Mouse (Mus musculus): ENCODE measurements around the gene Myb. TPM values are rescaled to one million over a fixed set of nuclear protein-coding genes. Genes with fewer than 3 reads are reported as not detected.

Myb gene
- polyA plus RNA-seq, 1 experiment from 2014 or later, result 7.7 TPM

GRCm38 (mm10) chr10:21159697-21160394 lies 938 bp downstream of the Myb start:
- WGBS, result under 1% methylated on average over 44 of the region's 44 CpGs

GRCm38 (mm10) chr10:21158918-21159443 lies 1.8 kb downstream of the Myb start:
- no peak overlapping the region for H3K27ac ChIP-seq (ENCODE audit: low read depth, low read length)
- WGBS, result under 1% methylated on average over 35 of the region's 35 CpGs
- peak; percentile 55 for ATAC-seq (ENCODE audit: low FRiP score, low TSS enrichment)

More at GRCm38 (mm10) chr10:21159697-21160394, 938 bp downstream of the Myb start:
- Histone ChIP-seq H3K4me2 (replicated peaks; ENCODE audit: low read depth, low read length) (peak overlapping the region; percentile 99), H3K36me3 (ENCODE audit: control insufficient read depth, insufficient read depth, low read length) (no peaks in the 10 kb centered on the region), H3K9me3 (ENCODE audit: control insufficient read depth, low read length) (no peaks in the 10 kb centered on the region), H3K27me3 (ENCODE audit: control insufficient read depth, insufficient read depth, low read length) (peaks cover 18% of the 10 kb centered on the region), H3K9ac (ENCODE audit: low read depth, low read length) (peak overlapping the region; percentile 69), H3K4me3 (ENCODE audit: low read length) (peak overlapping the region; percentile 69), H3K4me1 (ENCODE audit: control insufficient read depth, insufficient read depth, low read length) (peaks cover 4% of the 10 kb centered on the region), H3K27ac (ENCODE audit: low read depth, low read length) (no peak overlapping the region)
- peak; percentile 51; the same call in 1 of the 2 replicates for ATAC-seq (ENCODE audit: low FRiP score, low TSS enrichment)

GRCm38 (mm10) chr10:21158111-21158917 lies 2.5 kb downstream of the Myb start:
- peaks cover 4% of the 10 kb centered on the region for H3K4me1 ChIP-seq (ENCODE audit: control insufficient read depth, insufficient read depth, low read length)
- H3K9me3 ChIP-seq (ENCODE audit: control insufficient read depth, low read length), result no peaks in the 10 kb centered on the region
- H3K27ac ChIP-seq (ENCODE audit: low read depth, low read length), result no peak overlapping the region
- peak overlapping the region; percentile 99 for H3K4me2 ChIP-seq (replicated peaks; ENCODE audit: low read depth, low read length)
- peaks cover 18% of the 10 kb centered on the region for H3K27me3 ChIP-seq (ENCODE audit: control insufficient read depth, insufficient read depth, low read length)
- no peaks in the 10 kb centered on the region for H3K36me3 ChIP-seq (ENCODE audit: control insufficient read depth, insufficient read depth, low read length)
- WGBS, result 2% methylated on average over 19 of the region's 19 CpGs
- ATAC-seq (ENCODE audit: low FRiP score, low TSS enrichment), result no peak
- peak overlapping the region; percentile 69; the same call in 1 of the 2 replicates for H3K9ac ChIP-seq (ENCODE audit: low read depth, low read length)
- H3K4me3 ChIP-seq (ENCODE audit: low read length), result peak overlapping the region; percentile 69

More at GRCm38 (mm10) chr10:21158918-21159443, 1.8 kb downstream of the Myb start:
- H3K4me3 ChIP-seq (ENCODE audit: low read length), result peak overlapping the region; percentile 69
- peaks cover 18% of the 10 kb centered on the region for H3K27me3 ChIP-seq (ENCODE audit: control insufficient read depth, insufficient read depth, low read length)
- H3K36me3 ChIP-seq (ENCODE audit: control insufficient read depth, insufficient read depth, low read length), result no peaks in the 10 kb centered on the region
- H3K4me2 ChIP-seq (replicated peaks; ENCODE audit: low read depth, low read length), result peak overlapping the region; percentile 99
- peak overlapping the region; percentile 69; the same call in 1 of the 2 replicates for H3K9ac ChIP-seq (ENCODE audit: low read depth, low read length)
- H3K4me1 ChIP-seq (ENCODE audit: control insufficient read depth, insufficient read depth, low read length), result peaks cover 4% of the 10 kb centered on the region
- H3K9me3 ChIP-seq (ENCODE audit: control insufficient read depth, low read length), result no peaks in the 10 kb centered on the region

- no peak overlapping the region for H3K4me3 ChIP-seq (ENCODE audit: low read length)
- H3K36me3 ChIP-seq (ENCODE audit: control insufficient read depth, insufficient read depth, low read length), result peaks cover 3% of the 10 kb centered on the region; the same call in 1 of the 2 replicates
- H3K4me2 ChIP-seq (replicated peaks; ENCODE audit: low read depth, low read length), result no peak overlapping the region
- 73% methylated on average over 5 of the region's 5 CpGs for WGBS
- H3K9ac ChIP-seq (ENCODE audit: low read depth, low read length), result no peak overlapping the region
- no peak for ATAC-seq (ENCODE audit: low FRiP score, low TSS enrichment)
- H3K27me3 ChIP-seq (ENCODE audit: control insufficient read depth, insufficient read depth, low read length), result peaks cover 11% of the 10 kb centered on the region
- H3K27ac ChIP-seq (ENCODE audit: low read depth, low read length), result no peak overlapping the region
- peaks cover 4% of the 10 kb centered on the region for H3K4me1 ChIP-seq (ENCODE audit: control insufficient read depth, insufficient read depth, low read length)
- no peaks in the 10 kb centered on the region for H3K9me3 ChIP-seq (ENCODE audit: control insufficient read depth, low read length)
Measured at GRCm38 (mm10) chr10:21156953-21157499, 3.8 kb downstream of the Myb start.

- WGBS, result 93% methylated on average over 3 of the region's 3 CpGs
- H3K4me3 ChIP-seq (ENCODE audit: low read length), result no peak overlapping the region
- H3K27ac ChIP-seq (ENCODE audit: low read depth, low read length), result no peak overlapping the region
- H3K9ac ChIP-seq (ENCODE audit: low read depth, low read length), result no peak overlapping the region
- peaks cover 11% of the 10 kb centered on the region for H3K27me3 ChIP-seq (ENCODE audit: control insufficient read depth, insufficient read depth, low read length)
- peaks cover 5% of the 10 kb centered on the region; the same call in 1 of the 2 replicates for H3K36me3 ChIP-seq (ENCODE audit: control insufficient read depth, insufficient read depth, low read length)
- H3K9me3 ChIP-seq (ENCODE audit: control insufficient read depth, low read length), result no peaks in the 10 kb centered on the region
- H3K4me2 ChIP-seq (replicated peaks; ENCODE audit: low read depth, low read length), result no peak overlapping the region
- peaks cover 4% of the 10 kb centered on the region for H3K4me1 ChIP-seq (ENCODE audit: control insufficient read depth, insufficient read depth, low read length)
- no peak for ATAC-seq (ENCODE audit: low FRiP score, low TSS enrichment)
Measured at GRCm38 (mm10) chr10:21156416-21156815, 4.4 kb downstream of the Myb start.

GRCm38 (mm10) chr10:21154927-21155326 lies 5.9 kb downstream of the Myb start:
- H3K27ac ChIP-seq (ENCODE audit: low read depth, low read length), result no peak overlapping the region

GRCm38 (mm10) chr10:21153433-21153832 lies 7.4 kb downstream of the Myb start:
- Histone ChIP-seq H3K36me3 (ENCODE audit: control insufficient read depth, insufficient read depth, low read length) (peaks cover 8% of the 10 kb centered on the region), H3K27ac (ENCODE audit: low read depth, low read length) (no peak overlapping the region), H3K4me2 (replicated peaks; ENCODE audit: low read depth, low read length) (no peak overlapping the region), H3K27me3 (ENCODE audit: control insufficient read depth, insufficient read depth, low read length) (peaks cover 4% of the 10 kb centered on the region; the same call in 1 of the 2 replicates), H3K9ac (ENCODE audit: low read depth, low read length) (no peak overlapping the region), H3K9me3 (ENCODE audit: control insufficient read depth, low read length) (no peaks in the 10 kb centered on the region), H3K4me1 (ENCODE audit: control insufficient read depth, insufficient read depth, low read length) (no peaks in the 10 kb centered on the region), H3K4me3 (ENCODE audit: low read length) (no peak overlapping the region)
- ATAC-seq (ENCODE audit: low FRiP score, low TSS enrichment), result no peak
- WGBS, result 79% methylated on average over 4 of the region's 4 CpGs

More at GRCm38 (mm10) chr10:21154927-21155326, 5.9 kb downstream of the Myb start:
- Histone ChIP-seq H3K4me3 (ENCODE audit: low read length) (no peak overlapping the region), H3K9ac (ENCODE audit: low read depth, low read length) (no peak overlapping the region), H3K4me2 (replicated peaks; ENCODE audit: low read depth, low read length) (no peak overlapping the region), H3K4me1 (ENCODE audit: control insufficient read depth, insufficient read depth, low read length) (no peaks in the 10 kb centered on the region; the same call in 1 of the 2 replicates), H3K27me3 (ENCODE audit: control insufficient read depth, insufficient read depth, low read length) (peaks cover 9% of the 10 kb centered on the region), H3K36me3 (ENCODE audit: control insufficient read depth, insufficient read depth, low read length) (peaks cover 5% of the 10 kb centered on the region; the same call in 1 of the 2 replicates), H3K9me3 (ENCODE audit: control insufficient read depth, low read length) (no peaks in the 10 kb centered on the region)
- no peak for ATAC-seq (ENCODE audit: low FRiP score, low TSS enrichment)
- 94% methylated on average over 3 of the region's 3 CpGs for WGBS

GRCm38 (mm10) chr10:21152812-21153211 lies 8.0 kb downstream of the Myb start:
- no peaks in the 10 kb centered on the region for H3K4me1 ChIP-seq (ENCODE audit: control insufficient read depth, insufficient read depth, low read length)
- H3K27ac ChIP-seq (ENCODE audit: low read depth, low read length), result no peak overlapping the region
- no peak overlapping the region for H3K4me3 ChIP-seq (ENCODE audit: low read length)
- H3K36me3 ChIP-seq (ENCODE audit: control insufficient read depth, insufficient read depth, low read length), result peaks cover 13% of the 10 kb centered on the region
- WGBS, result 92% methylated on average over 5 of the region's 5 CpGs
- no peak overlapping the region for H3K9ac ChIP-seq (ENCODE audit: low read depth, low read length)
- peaks cover 4% of the 10 kb centered on the region; the same call in 1 of the 2 replicates for H3K27me3 ChIP-seq (ENCODE audit: control insufficient read depth, insufficient read depth, low read length)
- ATAC-seq (ENCODE audit: low FRiP score, low TSS enrichment), result no peak
- no peak overlapping the region for H3K4me2 ChIP-seq (replicated peaks; ENCODE audit: low read depth, low read length)
- no peaks in the 10 kb centered on the region for H3K9me3 ChIP-seq (ENCODE audit: control insufficient read depth, low read length)

Measured in kidney, embryonic 14.5 days (tissue).